Mouse (Mus musculus) cerebellum, postnatal 4 days (tissue): ENCODE results near the gene Rapgef2.
"Not testable (repeated sequence)": the region's sequence is repeated elsewhere in the genome, so short reads cannot be mapped to it uniquely, and the experiment has no call there.

Source experiments
- DNase-seq, 2 experiments: peaks; one replicate each; pipeline ENCODE4 v3.0.0; 2022; ENCODE audit warnings: low spot score in 2 of 2, mixed read lengths in 1 of 2

The Rapgef2 gene

DNA sequence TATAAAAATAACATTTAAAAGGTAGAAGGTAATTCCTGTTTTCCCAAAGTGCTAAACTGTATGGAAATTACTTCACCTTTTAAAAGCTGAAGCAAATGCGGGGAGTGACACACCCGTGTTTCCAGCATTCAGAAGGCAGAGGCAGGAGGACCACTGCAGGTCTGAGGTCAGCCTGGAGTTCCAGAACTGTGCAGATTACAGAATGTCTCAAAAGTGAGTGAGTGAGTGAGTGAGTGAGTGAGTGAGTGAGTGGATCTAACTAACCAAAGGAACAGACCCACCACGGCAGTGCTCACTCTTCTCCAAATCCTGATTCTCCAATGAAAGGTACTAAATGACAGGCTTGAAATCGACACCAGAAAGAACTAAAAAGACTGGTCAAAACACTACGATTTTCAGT lies 82.5 kb downstream of the Rapgef2 start:
- DNase-seq = no peak

- peak in 1 of 2 experiments; percentile 47 for DNase-seq
These were observed 83.1 kb downstream of the Rapgef2 start for GRCm38 (mm10) chr3:79203178-79203577.

DNA sequence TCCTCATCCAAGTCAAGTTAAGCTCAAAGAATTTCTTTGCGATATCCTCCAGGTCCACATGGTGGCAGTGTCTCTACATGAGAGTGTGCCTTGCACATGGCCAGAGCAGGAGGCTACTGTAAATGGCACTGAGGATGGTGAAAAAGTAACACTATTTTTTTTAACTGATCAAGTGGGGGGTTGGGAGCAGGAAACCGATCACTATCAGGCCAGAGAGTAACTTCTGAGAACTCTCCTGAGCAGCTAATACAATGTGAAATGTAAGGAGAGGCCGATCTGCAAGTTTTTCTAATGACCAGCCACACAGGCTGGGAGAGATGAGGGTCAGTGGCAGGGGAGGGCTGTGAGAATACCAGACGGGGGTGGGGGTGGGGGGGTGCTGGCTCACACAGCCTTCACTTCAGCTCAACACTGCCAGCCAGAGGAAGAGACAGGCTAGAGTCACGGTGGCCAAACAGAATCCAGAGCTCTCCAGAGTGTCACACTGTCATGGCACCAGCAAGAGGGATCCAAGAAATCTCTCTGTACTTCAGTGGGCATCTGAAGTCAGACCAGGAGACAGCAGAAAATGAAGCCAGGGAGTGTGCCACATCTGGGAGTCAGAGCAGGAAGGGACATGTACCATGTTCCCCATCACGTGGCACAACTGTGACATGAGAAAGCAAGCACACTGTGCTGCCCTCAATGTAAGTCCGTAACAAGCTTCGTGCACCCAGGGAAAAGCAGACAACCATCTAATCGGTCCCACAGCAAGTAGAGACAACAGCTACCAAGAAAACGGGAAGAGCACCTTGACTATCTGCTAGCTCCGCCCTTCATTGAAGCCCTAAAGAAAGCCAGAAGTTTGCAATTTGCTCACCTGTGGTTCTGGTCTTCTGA lies 83.8 kb downstream of the Rapgef2 start:
- DNase-seq = peak; percentile 39 to 73

- DNase-seq = peak in 1 of 2 experiments; percentile 32
These were observed 89.4 kb downstream of the Rapgef2 start for GRCm38 (mm10) chr3:79196708-79197437.

DNA sequence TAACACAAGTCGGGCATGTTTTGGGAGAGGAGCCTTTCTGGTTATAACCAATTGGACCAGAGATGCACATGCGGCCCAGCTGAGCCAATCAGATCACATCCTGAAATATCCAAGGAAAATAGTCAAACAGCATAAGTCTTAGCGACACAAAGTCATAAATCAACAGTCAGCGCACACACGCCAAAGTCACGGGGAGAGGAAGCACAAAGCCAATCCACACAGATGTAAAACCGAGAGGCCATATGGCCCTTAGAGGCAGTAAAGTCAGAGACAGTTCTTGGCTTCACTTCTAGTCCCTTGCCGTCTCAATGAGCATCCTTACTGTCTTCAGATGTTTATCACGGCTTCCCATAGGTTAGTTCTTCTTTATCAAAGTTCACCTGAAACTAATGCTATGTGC lies 91.0 kb downstream of the Rapgef2 start:
- DNase-seq = no peak

DNA sequence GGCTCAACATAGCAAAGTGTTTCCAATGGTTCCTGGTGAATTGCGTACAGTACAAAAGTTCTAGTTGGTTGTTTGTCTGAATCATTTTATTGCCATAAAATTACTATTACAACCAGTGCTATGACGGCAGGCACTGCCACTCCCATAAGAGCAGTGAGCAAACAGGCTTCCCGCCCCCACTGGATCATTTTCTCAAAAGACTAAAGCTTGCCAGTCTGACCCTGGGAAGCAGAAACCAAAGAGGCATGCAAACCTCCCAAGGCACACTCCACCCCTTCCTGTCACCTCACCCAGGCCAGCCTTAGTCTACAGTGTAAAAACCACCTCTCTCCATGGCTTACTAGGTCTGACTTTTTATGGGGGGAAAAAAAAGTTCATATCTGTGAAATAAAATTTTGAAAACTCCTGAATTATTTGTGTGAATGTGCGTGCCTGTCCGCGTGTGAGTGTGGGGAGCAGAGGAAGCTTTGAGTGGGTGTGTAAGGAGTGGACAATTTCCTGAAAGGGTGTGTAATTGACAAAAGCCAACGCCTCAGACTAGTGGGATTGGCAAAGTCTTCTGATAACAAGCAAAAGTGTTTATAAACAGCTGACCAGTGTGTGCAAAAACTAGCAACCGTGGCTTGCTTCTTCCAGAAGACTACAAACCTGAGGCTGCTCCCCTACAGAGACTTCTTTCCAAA lies 92.1 kb downstream of the Rapgef2 start:
- DNase-seq = no peak

- no peak for DNase-seq
These were observed 93.3 kb downstream of the Rapgef2 start for GRCm38 (mm10) chr3:79193001-79193400.

DNA sequence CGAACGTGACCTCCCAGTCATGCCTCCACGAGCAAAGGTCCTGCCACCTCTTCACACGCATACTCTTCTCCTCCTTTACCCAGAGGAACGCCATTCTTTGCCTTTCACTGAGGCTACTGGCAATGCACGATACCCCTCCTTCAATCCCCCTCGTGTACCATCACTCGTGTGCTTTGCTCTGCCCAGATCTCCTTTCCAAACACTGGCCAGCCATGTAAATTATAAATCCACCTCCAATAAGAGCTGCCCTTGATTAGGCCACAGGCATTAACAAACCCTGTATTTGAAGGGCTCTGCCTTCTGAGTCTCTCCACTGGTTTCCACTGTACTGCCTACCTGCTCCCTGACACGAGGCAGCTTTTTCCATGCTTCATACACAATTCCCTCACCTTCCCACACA lies 94.3 kb downstream of the Rapgef2 start:
- DNase-seq = no peak

DNA sequence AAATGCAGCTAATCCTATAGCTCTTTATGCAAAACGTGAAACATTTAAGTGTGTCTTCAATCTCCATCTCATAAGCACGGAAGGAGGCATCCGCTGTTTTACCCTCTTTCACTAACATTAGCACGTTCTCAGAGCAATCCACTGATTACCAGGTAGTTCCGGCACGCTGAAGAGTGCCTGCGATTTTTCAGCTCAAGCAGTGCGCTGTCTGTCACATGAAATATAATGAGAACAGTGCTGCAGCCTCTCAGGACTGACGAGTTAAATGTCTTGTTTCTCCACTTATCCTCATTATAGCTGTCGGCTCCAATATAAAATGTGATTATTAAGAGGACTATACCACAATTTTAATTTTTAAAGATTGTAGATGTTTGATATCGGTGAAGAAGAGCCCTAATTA lies 94.8 kb downstream of the Rapgef2 start:
- no peak for DNase-seq

- no peak for DNase-seq
These were observed 95.9 kb downstream of the Rapgef2 start for GRCm38 (mm10) chr3:79190377-79190776.

- no peak for DNase-seq
These were observed 98.4 kb downstream of the Rapgef2 start for GRCm38 (mm10) chr3:79187912-79188311.

DNA sequence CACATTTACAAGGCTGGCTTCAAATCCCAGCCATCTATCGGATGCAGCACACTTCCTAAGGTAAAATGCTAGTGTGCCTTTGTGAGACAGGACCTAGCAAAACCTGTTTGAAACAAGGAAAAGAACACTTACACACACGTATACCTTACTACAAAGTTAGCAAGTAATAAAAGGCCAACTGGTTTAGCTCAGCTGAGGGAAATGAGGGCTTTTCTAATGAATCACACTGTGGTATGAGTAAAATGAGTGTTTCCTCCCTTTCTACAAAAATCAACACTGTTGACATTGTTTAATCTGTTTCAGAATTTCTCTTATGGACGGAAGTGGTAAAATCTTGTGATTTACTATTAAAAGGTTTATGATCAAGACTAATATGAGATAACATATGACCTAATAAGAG lies 104.0 kb downstream of the Rapgef2 start:
- no peak for DNase-seq

DNA sequence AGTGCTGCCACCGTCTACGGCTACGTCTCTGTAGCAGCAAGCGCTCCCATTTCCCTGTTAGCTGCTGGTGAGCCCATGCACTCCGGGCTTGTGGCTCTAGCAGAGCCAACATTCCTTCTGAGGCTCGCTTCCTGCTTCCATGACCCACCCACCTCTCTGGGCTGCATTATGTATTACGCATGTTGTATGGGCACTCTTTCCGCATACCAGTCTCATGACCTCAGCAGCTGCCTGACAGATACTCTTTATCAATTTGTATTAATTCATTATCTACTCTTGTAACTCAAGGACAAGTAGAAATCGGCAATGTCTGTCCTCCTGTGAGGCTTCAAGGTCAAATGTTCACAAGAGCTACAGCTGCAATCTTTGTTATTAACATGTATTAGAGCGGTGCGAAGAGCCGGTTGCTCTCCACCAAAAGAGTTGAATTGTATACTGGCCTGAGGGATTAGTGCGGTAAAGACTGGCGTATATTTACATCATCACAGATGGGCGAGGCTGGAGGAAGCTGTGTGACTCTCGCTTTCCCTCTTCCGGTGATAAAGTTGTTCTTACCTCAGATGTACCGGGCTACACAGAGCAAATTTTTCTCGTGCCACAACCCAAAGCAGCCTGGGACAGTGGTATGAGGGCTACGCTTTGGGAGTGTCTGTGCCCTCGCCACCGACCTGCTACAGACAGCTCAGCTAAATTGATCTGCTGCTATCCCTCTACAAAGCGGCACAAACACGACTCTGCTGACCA lies 104.9 kb downstream of the Rapgef2 start:
- no peak for DNase-seq

DNA sequence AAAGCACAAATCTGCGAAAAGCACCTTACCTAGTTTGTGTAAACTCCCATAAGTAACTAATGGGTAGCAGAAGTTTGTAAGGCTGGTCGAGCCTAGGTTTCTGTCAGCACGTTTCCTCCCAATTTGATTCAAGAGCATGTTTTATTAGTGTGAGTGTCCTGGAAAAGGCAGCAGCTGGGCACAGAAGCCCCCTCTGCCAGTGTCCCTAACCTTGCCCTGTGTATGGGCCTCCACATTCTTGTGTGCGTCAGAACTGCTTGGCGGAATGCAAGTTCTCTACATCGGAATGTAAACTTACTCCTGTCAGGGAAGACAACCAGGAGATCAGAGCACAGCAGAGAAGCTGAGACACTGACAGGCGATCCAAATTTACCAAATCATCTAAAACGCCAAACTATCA lies 106.2 kb downstream of the Rapgef2 start:
- no peak for DNase-seq

DNA sequence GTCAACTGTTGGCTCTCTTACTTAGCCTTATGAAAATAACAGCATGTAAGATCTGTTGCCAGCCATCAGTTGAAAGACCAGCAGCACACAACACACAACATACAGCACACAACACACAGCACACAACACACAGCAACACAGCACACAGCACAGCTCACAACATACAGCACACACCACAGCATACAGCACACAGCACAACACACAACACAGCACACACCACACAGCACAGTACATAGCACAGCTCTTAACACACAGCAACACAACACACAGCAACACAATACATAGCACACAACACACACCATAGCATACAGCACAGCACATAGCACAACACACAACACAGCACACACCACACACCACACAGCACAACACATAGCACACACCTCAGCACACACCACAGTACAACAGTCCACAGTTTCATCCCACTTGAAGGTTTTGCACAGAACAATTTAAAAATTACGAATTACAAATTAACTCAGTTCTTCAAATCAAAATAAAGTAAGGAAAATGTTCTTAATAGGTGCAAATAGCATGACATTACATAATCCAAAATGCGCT lies 106.7 kb downstream of the Rapgef2 start:
- no peak for DNase-seq

GRCm38 (mm10) chr3:79178708-79179107 lies 107.6 kb downstream of the Rapgef2 start:
- no peak for DNase-seq

GRCm38 (mm10) chr3:79178070-79178469 lies 108.2 kb downstream of the Rapgef2 start:
- no peak for DNase-seq

DNA sequence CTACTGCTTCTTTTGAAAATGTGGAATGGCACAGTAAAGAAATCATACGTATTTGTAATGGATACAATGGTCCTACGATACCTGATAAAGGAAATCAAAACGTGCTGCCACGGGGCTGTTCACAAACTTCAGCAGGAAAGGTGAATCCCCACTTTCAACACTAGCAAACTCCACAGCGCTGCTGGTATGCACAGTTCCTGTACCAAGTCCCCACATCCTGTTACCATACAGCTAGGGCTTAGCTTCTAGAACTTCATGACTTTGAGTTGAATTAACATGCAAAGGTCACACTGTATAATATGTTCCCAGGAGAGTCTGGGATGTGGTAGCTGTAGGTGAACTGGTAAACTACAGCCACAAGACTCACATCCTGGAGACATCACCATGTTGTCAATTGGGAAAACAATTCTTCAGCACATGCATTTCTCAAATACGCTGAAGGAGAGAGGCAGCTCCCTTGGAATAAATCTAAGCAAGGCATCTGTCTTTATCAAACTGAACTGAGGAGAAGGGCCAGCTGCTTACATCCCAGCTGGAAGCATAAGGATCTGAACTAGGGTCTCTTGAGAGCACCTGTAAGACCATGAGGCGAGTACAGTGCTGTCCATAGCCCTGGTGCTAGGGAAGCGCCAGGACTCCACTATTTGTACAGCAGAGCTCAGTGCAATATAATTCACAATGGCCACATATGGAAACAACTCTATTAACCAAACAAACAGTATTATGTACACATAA lies 109.0 kb downstream of the Rapgef2 start:
- no peak for DNase-seq

- no peak for DNase-seq
These were observed 112.1 kb downstream of the Rapgef2 start for GRCm38 (mm10) chr3:79174168-79174567.

DNA sequence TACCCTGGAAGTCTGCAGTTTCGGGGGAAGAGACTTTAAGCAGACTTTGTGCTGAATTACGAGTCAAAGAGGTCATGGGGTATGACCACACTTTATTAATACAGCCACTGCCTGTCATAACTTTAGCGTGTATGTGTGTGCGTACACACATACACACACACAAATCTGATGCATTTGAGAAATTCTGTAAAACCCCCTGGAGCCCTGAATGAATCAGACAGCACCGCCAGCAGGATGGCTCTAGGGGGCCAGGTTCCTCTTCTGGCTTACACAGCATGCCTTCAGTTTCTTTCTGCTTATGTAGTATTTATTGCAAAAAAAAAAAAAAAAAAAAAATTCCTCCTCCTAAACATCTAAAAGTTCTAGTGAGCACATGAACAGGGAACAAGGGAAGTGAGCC lies 113.0 kb downstream of the Rapgef2 start:
- no peak for DNase-seq

DNA sequence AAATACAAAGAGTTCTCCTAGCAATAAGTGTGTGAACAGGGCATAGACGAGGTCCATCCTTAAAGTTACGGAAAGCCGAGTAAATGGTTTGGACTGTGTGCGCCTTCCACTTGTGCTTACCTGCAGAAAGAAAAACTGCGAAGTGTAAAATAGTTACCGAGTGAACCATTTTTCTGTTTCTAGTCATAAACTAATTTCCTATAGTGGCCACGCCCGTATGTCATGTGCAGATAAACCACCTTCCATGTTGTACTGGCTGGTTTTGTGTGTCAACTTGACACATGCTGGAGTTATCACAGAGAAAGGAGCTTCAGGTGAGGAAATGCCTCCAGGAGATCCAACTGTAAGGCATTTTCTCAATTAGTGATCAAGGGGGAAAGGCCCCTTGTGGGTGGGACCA lies 115.2 kb downstream of the Rapgef2 start:
- not testable (repeated sequence) for DNase-seq
